Mouse (Mus musculus): ENCODE data around the gene Irak3. TPM values are rescaled to one million over a fixed set of nuclear protein-coding genes. Genes with fewer than 3 reads are reported as not detected.

Gene Irak3
- polyA plus RNA-seq, 2 experiments, result 0.78 to 1.4 TPM

GRCm38 (mm10) chr10:120111691-120112319, 90.1 kb downstream of the Irak3 start:
- Histone ChIP-seq H3K4me3 (ENCODE audit: insufficient read depth in 1 of 2, low read depth in 2 of 2, low read length in 2 of 2) (peak overlapping the region; percentile 81 to 96), H3K4me1 (replicated peaks; ENCODE audit: control insufficient read depth in 2 of 2, insufficient read depth in 2 of 2, low read length in 1 of 2) (peaks cover 0 to 7% of the 10 kb centered on the region in 2 experiments; a peak in 1 of 4 replicates), H3K36me3 (replicated peaks; ENCODE audit: control insufficient read depth, insufficient read depth, low read depth) (peaks cover 20% of the 10 kb centered on the region), H3K9me3 (ENCODE audit: control insufficient read depth, low read length) (no peaks in the 10 kb centered on the region), H3K27ac (peak overlapping the region; percentile 86), H3K4me2 (ENCODE audit: low read depth) (peak overlapping the region; percentile 88), H3K9ac (replicated peaks) (peak overlapping the region; percentile 90), H3K27me3 (ENCODE audit: control insufficient read depth, insufficient read depth, low read length) (no peaks in the 10 kb centered on the region)
- DNase-seq (ENCODE audit: low read depth in 3 of 3, low spot score in 3 of 3) (no peak), ATAC-seq (ENCODE audit: insufficient read depth) (no peak)
- 61% methylated on average over 3 of the region's 3 CpGs for WGBS (ENCODE audit: insufficient replicate concordance)
- TF ChIP-seq CTCF (IDR thresholded peaks at IDR 0.05; ENCODE audit: low read depth), result peak; percentile 23
- TF ChIP-seq EP300 (IDR thresholded peaks at IDR 0.05; ENCODE audit: low read depth), result no peak

GRCm38 (mm10) chr10:120100806-120101205, 101.1 kb downstream of the Irak3 start:
- ATAC-seq (ENCODE audit: insufficient read depth), result no peak
- Histone ChIP-seq H3K4me2 (ENCODE audit: low read depth) (no peak overlapping the region), H3K27ac (no peak overlapping the region), H3K36me3 (replicated peaks; ENCODE audit: control insufficient read depth, insufficient read depth, low read depth) (peaks cover 27% of the 10 kb centered on the region), H3K9me3 (ENCODE audit: control insufficient read depth, low read length) (no peaks in the 10 kb centered on the region), H3K9ac (replicated peaks) (no peak overlapping the region), H3K4me3 (ENCODE audit: insufficient read depth in 1 of 2, low read depth in 2 of 2, low read length in 2 of 2) (no peak overlapping the region), H3K4me1 (replicated peaks; ENCODE audit: control insufficient read depth in 2 of 2, insufficient read depth in 2 of 2, low read length in 1 of 2) (no peaks in the 10 kb centered on the region), H3K27me3 (ENCODE audit: control insufficient read depth, insufficient read depth, low read length) (no peaks in the 10 kb centered on the region)
- DNase-seq (ENCODE audit: low read depth in 3 of 3, low spot score in 3 of 3), result no peak
- TF ChIP-seq EP300 (IDR thresholded peaks at IDR 0.05; ENCODE audit: low read depth), result no peak
- TF ChIP-seq CTCF (IDR thresholded peaks at IDR 0.05; ENCODE audit: low read depth), result no peak
- 80% methylated on average over 1 of the region's 1 CpGs for WGBS (ENCODE audit: insufficient replicate concordance)

GRCm38 (mm10) chr10:120097564-120097963, 104.4 kb downstream of the Irak3 start:
- H3K36me3 ChIP-seq (replicated peaks; ENCODE audit: control insufficient read depth, insufficient read depth, low read depth), result peaks cover 23% of the 10 kb centered on the region
- H3K4me2 ChIP-seq (ENCODE audit: low read depth), result no peak overlapping the region
- no peak overlapping the region for H3K27ac ChIP-seq
- TF ChIP-seq CTCF (IDR thresholded peaks at IDR 0.05; ENCODE audit: low read depth) (no peak), EP300 (IDR thresholded peaks at IDR 0.05; ENCODE audit: low read depth) (no peak)
- ATAC-seq (ENCODE audit: insufficient read depth) (no peak), DNase-seq (ENCODE audit: low read depth in 3 of 3, low spot score in 3 of 3) (no peak)
- H3K9ac ChIP-seq (replicated peaks), result no peak overlapping the region
- WGBS (ENCODE audit: insufficient replicate concordance), result 86% methylated on average over 5 of the region's 5 CpGs
- no peaks in the 10 kb centered on the region for H3K27me3 ChIP-seq (ENCODE audit: control insufficient read depth, insufficient read depth, low read length)
- H3K4me3 ChIP-seq (ENCODE audit: insufficient read depth in 1 of 2, low read depth in 2 of 2, low read length in 2 of 2), result no peak overlapping the region
- H3K9me3 ChIP-seq (ENCODE audit: control insufficient read depth, low read length), result no peaks in the 10 kb centered on the region
- H3K4me1 ChIP-seq (replicated peaks; ENCODE audit: control insufficient read depth in 2 of 2, insufficient read depth in 2 of 2, low read length in 1 of 2), result no peaks in the 10 kb centered on the region

- ATAC-seq (ENCODE audit: insufficient read depth) (no peak), DNase-seq (ENCODE audit: low read depth in 3 of 3, low spot score in 3 of 3) (no peak)
- H3K27me3 ChIP-seq (ENCODE audit: control insufficient read depth, insufficient read depth, low read length), result no peaks in the 10 kb centered on the region
- H3K9me3 ChIP-seq (ENCODE audit: control insufficient read depth, low read length), result no peaks in the 10 kb centered on the region
- TF ChIP-seq CTCF (IDR thresholded peaks at IDR 0.05; ENCODE audit: low read depth) (no peak), EP300 (IDR thresholded peaks at IDR 0.05; ENCODE audit: low read depth) (no peak)
- peaks cover 26% of the 10 kb centered on the region for H3K36me3 ChIP-seq (replicated peaks; ENCODE audit: control insufficient read depth, insufficient read depth, low read depth)
- 87% methylated on average over 5 of the region's 5 CpGs for WGBS (ENCODE audit: insufficient replicate concordance)
- no peak overlapping the region for H3K9ac ChIP-seq (replicated peaks)
- H3K4me1 ChIP-seq (replicated peaks; ENCODE audit: control insufficient read depth in 2 of 2, insufficient read depth in 2 of 2, low read length in 1 of 2), result no peaks in the 10 kb centered on the region
- no peak overlapping the region for H3K4me2 ChIP-seq (ENCODE audit: low read depth)
- H3K4me3 ChIP-seq (ENCODE audit: insufficient read depth in 1 of 2, low read depth in 2 of 2, low read length in 2 of 2), result no peak overlapping the region
- H3K27ac ChIP-seq, result no peak overlapping the region
Observed at GRCm38 (mm10) chr10:120095716-120096115, 106.2 kb downstream of the Irak3 start.

GRCm38 (mm10) chr10:120095136-120095535, 106.8 kb downstream of the Irak3 start:
- Histone ChIP-seq H3K9me3 (ENCODE audit: control insufficient read depth, low read length) (no peaks in the 10 kb centered on the region), H3K4me1 (replicated peaks; ENCODE audit: control insufficient read depth in 2 of 2, insufficient read depth in 2 of 2, low read length in 1 of 2) (no peaks in the 10 kb centered on the region), H3K9ac (replicated peaks) (no peak overlapping the region), H3K36me3 (replicated peaks; ENCODE audit: control insufficient read depth, insufficient read depth, low read depth) (peaks cover 24% of the 10 kb centered on the region), H3K27ac (no peak overlapping the region), H3K27me3 (ENCODE audit: control insufficient read depth, insufficient read depth, low read length) (no peaks in the 10 kb centered on the region), H3K4me2 (ENCODE audit: low read depth) (no peak overlapping the region), H3K4me3 (ENCODE audit: insufficient read depth in 1 of 2, low read depth in 2 of 2, low read length in 2 of 2) (no peak overlapping the region)
- no peak for TF ChIP-seq CTCF (IDR thresholded peaks at IDR 0.05; ENCODE audit: low read depth)
- TF ChIP-seq EP300 (IDR thresholded peaks at IDR 0.05; ENCODE audit: low read depth), result no peak
- no peak for DNase-seq (ENCODE audit: low read depth in 3 of 3, low spot score in 3 of 3)
- WGBS (ENCODE audit: insufficient replicate concordance), result 88% methylated on average over 9 of the region's 9 CpGs
- ATAC-seq (ENCODE audit: insufficient read depth), result no peak
